Mouse (Mus musculus) lung, adult 10 weeks (tissue): ENCODE data around the gene Gm21962. TPM values are rescaled to one million over a fixed set of nuclear protein-coding genes. Genes with fewer than 3 reads are reported as not detected.

ENCODE experiments used
- polyA plus RNA-seq: library from polyadenylated mRNA; stranded (reverse); fragments of 350-450 nt; fragmentation: Illumina TruSeq; extraction: RNeasy Lipid Tissue Mini Kit (QIAGEN cat#74804); gene quantifications from one replicate; pipeline ENCODE4 v1.2.3, GENCODE M21; 2014; ENCODE audit warnings: low read depth, low replicate concordance; ENCODE audit not compliant: insufficient read depth

Gene Gm21962
- not detected for polyA plus RNA-seq

GRCm38 (mm10) chr3:137671224-137671623 lies at the start of gene Gm21962:
Gene Gm21962 (plus strand): TSS chr3:137671524.

Other genes with a start within 250 kb of the Gm21962 start
- 1.4 TPM for gene Ddit4l, start 49.9 kb upstream of the Gm21962 start, polyA plus RNA-seq
- 257 TPM for gene H2afz, start 193.0 kb downstream of the Gm21962 start, polyA plus RNA-seq
- gene Dnajb14, start 196.2 kb downstream of the Gm21962 start, polyA plus RNA-seq, result 4.3 TPM
- gene Lamtor3, start 247.0 kb downstream of the Gm21962 start, polyA plus RNA-seq, result 73.6 TPM